Mouse (Mus musculus) midbrain, embryonic 13.5 days (tissue): Measurements from ENCODE around the gene Secisbp2l. TPM values are rescaled to one million over a fixed set of nuclear protein-coding genes. Genes with fewer than 3 reads are reported as not detected.

ENCODE experiments used
- ATAC-seq: fragments of 200-750 bp; cut with Nextera tagmentation; 2 replicates; pipeline ENCODE4 v1.8.0; 2017; ENCODE audit warnings: mild to moderate bottlenecking, moderate TSS enrichment, moderate library complexity
- H3K27ac ChIP-seq: fragments of 300-500 bp; sonication (generic); 2 replicates; pipeline ENCODE4 v1.5.1; 2015; ENCODE audit warnings: inconsistent platforms, mild to moderate bottlenecking, moderate library complexity
- H3K27me3 ChIP-seq: fragments of 300-500 bp; sonication (generic); 2 replicates; pipeline ENCODE4 v1.6.1; 2015; ENCODE audit warnings: mild to moderate bottlenecking, inconsistent platforms
- H3K36me3 ChIP-seq: fragments of 300-500 bp; sonication (generic); 2 replicates; pipeline ENCODE4 v1.6.1; 2015; ENCODE audit warnings: mild to moderate bottlenecking, inconsistent platforms
- H3K4me1 ChIP-seq: fragments of 300-500 bp; sonication (generic); replicated peaks from 2 replicates; pipeline ENCODE4 v1.6.1; 2015; ENCODE audit warnings: inconsistent platforms
- H3K4me2 ChIP-seq: fragments of 300-500 bp; sonication (generic); replicated peaks from 2 replicates; pipeline ENCODE4 v1.6.1; 2015; ENCODE audit warnings: moderate library complexity, mild to moderate bottlenecking, inconsistent platforms
- H3K4me3 ChIP-seq: fragments of 300-500 bp; sonication (generic); replicated peaks from 2 replicates; pipeline ENCODE4 v1.5.1; 2015; ENCODE audit warnings: mild to moderate bottlenecking, inconsistent platforms
- H3K9ac ChIP-seq: fragments of 300-500 bp; sonication (generic); replicated peaks from 2 replicates; pipeline ENCODE4 v1.6.1; 2015; ENCODE audit warnings: mild to moderate bottlenecking, inconsistent platforms
- H3K9me3 ChIP-seq: fragments of 300-500 bp; sonication (generic); 2 replicates; pipeline ENCODE4 v1.6.1; 2016; ENCODE audit warnings: mild to moderate bottlenecking, inconsistent platforms
- WGBS: fragments of 180-500 bp; shearing (Covaris S2); methylation state at CpG from one replicate; pipeline ENCODE4 v1.1.7; 2015; 5-methylcytosine and 5-hydroxymethylcytosine counted together
- polyA plus RNA-seq: library from polyadenylated mRNA; unstranded; fragments of >200 nt; fragmentation: Nextera tagmentation; extraction: Ambion mirVana; gene quantifications from 2 replicates; pipeline ENCODE4 v1.2.1, GENCODE M21; 2015

Secisbp2l gene
- polyA plus RNA-seq, 1 experiment from 2014 or later = 31.2 TPM

DNA sequence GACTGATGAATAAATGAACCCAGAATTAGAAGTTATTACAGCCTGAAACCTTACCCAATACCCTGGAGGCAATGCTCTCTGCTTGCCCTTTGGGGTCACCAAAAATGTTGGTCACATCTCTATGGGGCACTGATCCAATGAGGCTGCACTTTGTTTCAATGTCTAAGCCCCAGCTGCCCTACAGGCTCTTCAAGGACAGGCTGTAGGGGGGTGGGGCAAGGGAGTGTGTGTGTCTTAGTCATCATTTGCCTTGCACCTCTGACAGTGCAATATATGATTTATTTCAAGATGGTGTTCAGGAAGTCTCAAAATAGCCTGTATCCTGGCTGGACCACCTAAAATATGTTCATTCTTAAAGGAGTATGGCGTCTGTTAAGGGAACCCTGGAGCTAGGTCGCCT lies 81.1 kb downstream of the Secisbp2l start:
- ATAC-seq = no peak
- Histone ChIP-seq H3K27me3 (no peaks in the 10 kb centered on the region), H3K36me3 (no peaks in the 10 kb centered on the region), H3K27ac (no peak overlapping the region), H3K4me2 (no peak overlapping the region), H3K9ac (no peak overlapping the region), H3K4me3 (no peak overlapping the region), H3K4me1 (peaks cover 20% of the 10 kb centered on the region), H3K9me3 (no peaks in the 10 kb centered on the region)
- 82% methylated on average over 2 of the region's 2 CpGs for WGBS

- Histone ChIP-seq H3K4me2 (no peak overlapping the region), H3K4me3 (no peak overlapping the region), H3K9ac (no peak overlapping the region), H3K4me1 (no peaks in the 10 kb centered on the region), H3K27ac (no peak overlapping the region), H3K9me3 (no peaks in the 10 kb centered on the region), H3K27me3 (no peaks in the 10 kb centered on the region), H3K36me3 (no peaks in the 10 kb centered on the region)
- no peak for ATAC-seq
- WGBS = 68% methylated on average over 2 of the region's 2 CpGs
These were observed 86.5 kb downstream of the Secisbp2l start for GRCm38 (mm10) chr2:125696219-125696618.

DNA sequence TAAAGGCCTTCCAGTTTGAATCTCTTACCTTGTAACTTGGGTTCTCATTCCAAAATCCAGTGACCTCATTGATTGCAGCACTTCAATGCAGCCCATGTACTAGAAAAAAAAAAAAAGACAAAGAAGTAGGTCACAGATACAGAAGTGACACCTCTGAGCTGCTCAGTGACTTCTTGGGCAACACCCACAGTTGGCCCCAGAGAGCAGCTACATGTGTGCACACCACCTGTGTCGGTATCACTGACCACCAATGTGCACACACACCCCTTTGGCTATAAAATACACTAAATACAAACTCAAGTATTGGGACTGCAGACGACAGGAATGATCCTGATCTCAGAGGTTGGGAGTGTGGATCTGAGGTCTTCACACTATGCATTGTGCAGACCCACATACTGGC lies 87.9 kb downstream of the Secisbp2l start:
- H3K27ac ChIP-seq = no peak overlapping the region
- H3K4me1 ChIP-seq = no peaks in the 10 kb centered on the region
- no peaks in the 10 kb centered on the region for H3K9me3 ChIP-seq
- no peak overlapping the region for H3K4me3 ChIP-seq
- H3K9ac ChIP-seq = no peak overlapping the region
- H3K27me3 ChIP-seq = no peaks in the 10 kb centered on the region
- H3K36me3 ChIP-seq = no peaks in the 10 kb centered on the region
- H3K4me2 ChIP-seq = no peak overlapping the region
- ATAC-seq = no peak
- WGBS = 84% methylated on average over 2 of the region's 2 CpGs

DNA sequence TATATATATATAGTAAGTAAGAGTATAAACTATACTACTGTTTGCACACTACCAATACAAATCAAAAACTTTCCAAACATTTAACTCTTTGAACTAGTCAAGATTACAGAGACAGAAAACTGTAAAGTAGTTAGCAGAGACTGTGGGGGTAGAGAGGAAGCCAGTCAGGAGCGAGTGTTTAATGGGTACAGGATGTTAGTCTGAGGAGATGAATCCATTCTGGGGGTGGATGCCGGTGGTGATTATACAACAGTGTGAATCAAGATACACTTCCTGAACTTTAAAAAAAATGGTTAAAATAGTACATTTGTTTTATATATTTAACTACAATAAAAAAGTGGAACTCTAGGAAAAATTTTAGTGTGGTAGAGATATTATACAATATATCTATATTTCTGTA lies 90.7 kb downstream of the Secisbp2l start:
- Histone ChIP-seq H3K4me2 (no peak overlapping the region), H3K4me1 (no peaks in the 10 kb centered on the region), H3K36me3 (no peaks in the 10 kb centered on the region), H3K27me3 (no peaks in the 10 kb centered on the region), H3K9me3 (no peaks in the 10 kb centered on the region), H3K27ac (no peak overlapping the region), H3K4me3 (no peak overlapping the region), H3K9ac (no peak overlapping the region)
- ATAC-seq = no peak
- WGBS = 93% methylated on average over 2 of the region's 2 CpGs

Other genes starting within 250 kb of the Secisbp2l start
- 4.0 and 4.3 TPM in 2 replicates for gene Cep152, start 157.8 kb downstream of the Secisbp2l start, polyA plus RNA-seq
- 359 and 367 TPM in 2 replicates for gene Eid1, start 109.8 kb downstream of the Secisbp2l start, polyA plus RNA-seq
- 1.7 and 1.9 TPM in 2 replicates for gene Shc4, start 58.7 kb downstream of the Secisbp2l start, polyA plus RNA-seq
- gene Galk2, start 76.2 kb upstream of the Secisbp2l start, polyA plus RNA-seq = 28.6 and 32.8 TPM in 2 replicates
- gene Cops2, start 76.3 kb upstream of the Secisbp2l start, polyA plus RNA-seq = 71.5 and 73.7 TPM in 2 replicates